Mouse (Mus musculus): Measurements from ENCODE around the gene Entpd7.

DNA sequence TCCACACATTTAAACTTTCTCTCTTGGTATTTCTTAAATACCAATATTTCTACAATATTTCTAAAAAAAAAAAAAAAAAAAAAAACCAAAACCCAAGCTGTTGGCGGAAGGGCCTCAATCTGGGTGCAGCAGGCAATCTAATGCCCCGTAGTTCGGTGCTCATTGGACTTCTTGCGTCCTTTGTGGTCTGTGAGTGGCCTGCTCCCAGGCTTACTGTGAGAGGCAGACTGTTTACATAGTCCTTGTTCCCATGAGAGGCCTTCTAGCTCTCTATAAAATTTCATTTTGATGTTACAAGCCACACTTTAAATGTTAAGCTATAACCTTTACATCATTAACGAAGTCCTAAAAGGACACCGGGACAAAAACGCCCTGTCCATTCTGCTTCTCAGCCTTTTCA is 18.7 kb downstream of the Entpd7 start:
- TF ChIP-seq MYOD1 (IDR thresholded peaks at IDR 0.05; ENCODE audit: control insufficient read depth, insufficient read length, low read depth): no peak
- no peak for TF ChIP-seq CTCF (IDR thresholded peaks at IDR 0.05; ENCODE audit: control insufficient read depth, insufficient read depth, insufficient read length)
- no peak for TF ChIP-seq USF1 (IDR thresholded peaks at IDR 0.05; ENCODE audit: low read depth)
- no peak for TF ChIP-seq MYOG (IDR thresholded peaks at IDR 0.05; ENCODE audit: control insufficient read depth, extremely low read depth, insufficient read length)
- no peak for TF ChIP-seq CEBPB (IDR thresholded peaks at IDR 0.05; ENCODE audit: low read depth)
- no peak for TF ChIP-seq MAX (IDR thresholded peaks at IDR 0.05)
- TF ChIP-seq FOSL1 (IDR thresholded peaks at IDR 0.05; ENCODE audit: insufficient read depth, low read length, poor library complexity, severe bottlenecking): no peak

All from C2C12 (cell line).